Mouse (Mus musculus) G1E (cell line): Measurements from ENCODE around the gene Kbtbd13.
"Not testable (repeated sequence)": the region's sequence is repeated elsewhere in the genome, so short reads cannot be mapped to it uniquely, and the experiment has no call there.

Experiments
- CTCF ChIP-seq: IDR thresholded peaks from 2 replicates; pipeline ENCODE4 v1.5.1; 2012; ENCODE audit warnings: low read depth, low read length, inconsistent platforms, mixed read lengths
- GATA1 ChIP-seq: IDR thresholded peaks from 2 replicates; pipeline ENCODE4 v1.6.1; 2012; ENCODE audit warnings: borderline replicate concordance, low read length, inconsistent platforms, mixed read lengths
- GATA2 ChIP-seq: IDR thresholded peaks from 2 replicates; pipeline ENCODE4 v1.6.1; 2012; ENCODE audit warnings: low read depth, low read length, inconsistent platforms, borderline replicate concordance
- POLR2AphosphoS5 ChIP-seq: IDR thresholded peaks from 2 replicates; pipeline ENCODE4 v1.6.1; 2012; ENCODE audit warnings: low read depth, low read length, inconsistent platforms; ENCODE audit not compliant: insufficient replicate concordance
- TAL1 ChIP-seq: conservative IDR thresholded peaks from 2 replicates; pipeline ENCODE4 v1.6.1; 2012; ENCODE audit warnings: low read depth, low read length, inconsistent platforms, mixed read lengths

- not testable (repeated sequence) for TF ChIP-seq CTCF, TAL1, GATA2, GATA1, POLR2AphosphoS5
Observed at GRCm38 (mm10) chr9:65345439-65345838, 46.0 kb downstream of the Kbtbd13 start.
